Mouse (Mus musculus): Measurements from ENCODE around the gene Rhcg. TPM values are rescaled to one million over a fixed set of nuclear protein-coding genes. Genes with fewer than 3 reads are reported as not detected.

The Rhcg gene
- total RNA-seq, 2 experiments from 2014 or later: 1.7 to 12.8 TPM

- no peak for DNase-seq (ENCODE audit: low spot score in 2 of 2)
These were observed 10.7 kb downstream of the Rhcg start for GRCm38 (mm10) chr7:79606766-79607165.

- DNase-seq (ENCODE audit: low spot score in 2 of 2): no peak
These were observed 15.5 kb downstream of the Rhcg start for GRCm38 (mm10) chr7:79602006-79602405.

GRCm38 (mm10) chr7:79600122-79600521, 17.3 kb downstream of the Rhcg start:
- DNase-seq (ENCODE audit: low spot score in 2 of 2): no peak

DNA sequence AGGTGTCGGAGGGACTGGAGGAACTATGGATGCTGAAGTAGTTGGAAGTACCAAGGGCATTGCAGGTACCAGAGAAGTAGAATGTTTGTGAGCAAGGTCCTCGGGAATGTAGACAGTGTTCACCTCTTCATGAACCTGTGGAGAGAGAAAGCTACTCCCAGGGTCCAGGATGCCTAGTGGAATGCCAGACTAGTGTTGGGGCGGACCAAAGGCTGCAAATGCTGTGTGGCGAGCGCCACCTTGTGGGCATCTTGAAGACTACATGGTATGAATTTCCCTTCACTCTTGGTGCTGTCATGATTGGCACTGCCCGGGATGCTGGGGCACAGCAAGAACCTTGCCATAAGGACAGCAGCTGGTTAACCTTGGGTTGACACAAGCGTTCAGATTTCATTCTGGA, 22.6 kb downstream of the Rhcg start:
- peak; percentile 41 to 57 for DNase-seq (ENCODE audit: low spot score in 2 of 2)

GRCm38 (mm10) chr7:79591812-79592731, 25.4 kb downstream of the Rhcg start:
- DNase-seq (ENCODE audit: low spot score in 2 of 2): no peak

DNA sequence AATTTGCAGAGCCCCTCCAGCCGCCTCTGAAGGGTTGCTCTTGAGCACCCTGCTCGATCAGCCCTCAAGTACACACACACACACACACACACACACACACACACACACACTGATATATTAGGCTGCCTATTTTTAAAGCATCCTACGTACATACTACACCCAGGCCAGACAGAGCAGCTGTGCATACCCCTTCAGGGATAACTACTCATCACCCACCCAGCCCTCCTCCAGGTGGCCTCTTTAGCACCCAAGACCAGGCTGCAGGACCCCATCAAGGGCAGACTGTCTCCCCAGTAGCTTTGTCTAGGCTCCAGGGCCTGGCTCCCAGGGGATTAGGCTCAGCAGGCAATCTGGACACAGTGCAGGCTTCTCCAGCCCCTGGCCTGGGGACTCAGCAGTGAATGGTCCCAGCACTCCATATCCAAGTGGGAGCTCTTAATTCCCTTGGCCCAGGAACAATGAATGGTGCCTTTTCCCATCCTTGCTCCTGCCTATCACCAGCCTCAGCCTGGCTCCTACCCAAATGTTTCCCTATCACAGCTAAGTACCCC, 26.8 kb downstream of the Rhcg start:
- no peak for DNase-seq (ENCODE audit: low spot score in 2 of 2)

- no peak for DNase-seq (ENCODE audit: low spot score in 2 of 2)
These were observed 27.5 kb downstream of the Rhcg start for GRCm38 (mm10) chr7:79589763-79590559.

- no peak for DNase-seq (ENCODE audit: low spot score in 2 of 2)
These were observed 29.2 kb downstream of the Rhcg start for GRCm38 (mm10) chr7:79588284-79588683.

DNA sequence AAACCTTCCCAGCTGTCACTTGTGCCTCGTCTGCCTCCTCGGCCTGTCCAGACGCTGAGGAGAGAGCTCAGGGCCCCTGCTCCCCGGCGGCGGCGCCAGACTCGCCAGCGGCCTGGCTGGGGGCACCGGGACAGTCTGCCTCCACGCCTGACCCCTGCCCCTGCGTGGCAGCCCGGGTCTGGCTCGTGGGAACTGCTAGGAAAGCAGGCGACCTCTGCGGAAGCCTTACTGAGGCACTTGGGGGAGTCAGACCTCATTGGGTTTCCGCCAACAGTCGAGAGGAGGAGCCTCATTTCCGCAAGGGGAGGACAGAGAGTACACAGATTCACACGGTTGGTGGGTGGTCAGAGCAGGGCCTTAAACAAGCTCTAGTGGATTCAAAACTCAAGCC, 38.6 kb downstream of the Rhcg start:
- DNase-seq (ENCODE audit: low spot score in 2 of 2): no peak

DNA sequence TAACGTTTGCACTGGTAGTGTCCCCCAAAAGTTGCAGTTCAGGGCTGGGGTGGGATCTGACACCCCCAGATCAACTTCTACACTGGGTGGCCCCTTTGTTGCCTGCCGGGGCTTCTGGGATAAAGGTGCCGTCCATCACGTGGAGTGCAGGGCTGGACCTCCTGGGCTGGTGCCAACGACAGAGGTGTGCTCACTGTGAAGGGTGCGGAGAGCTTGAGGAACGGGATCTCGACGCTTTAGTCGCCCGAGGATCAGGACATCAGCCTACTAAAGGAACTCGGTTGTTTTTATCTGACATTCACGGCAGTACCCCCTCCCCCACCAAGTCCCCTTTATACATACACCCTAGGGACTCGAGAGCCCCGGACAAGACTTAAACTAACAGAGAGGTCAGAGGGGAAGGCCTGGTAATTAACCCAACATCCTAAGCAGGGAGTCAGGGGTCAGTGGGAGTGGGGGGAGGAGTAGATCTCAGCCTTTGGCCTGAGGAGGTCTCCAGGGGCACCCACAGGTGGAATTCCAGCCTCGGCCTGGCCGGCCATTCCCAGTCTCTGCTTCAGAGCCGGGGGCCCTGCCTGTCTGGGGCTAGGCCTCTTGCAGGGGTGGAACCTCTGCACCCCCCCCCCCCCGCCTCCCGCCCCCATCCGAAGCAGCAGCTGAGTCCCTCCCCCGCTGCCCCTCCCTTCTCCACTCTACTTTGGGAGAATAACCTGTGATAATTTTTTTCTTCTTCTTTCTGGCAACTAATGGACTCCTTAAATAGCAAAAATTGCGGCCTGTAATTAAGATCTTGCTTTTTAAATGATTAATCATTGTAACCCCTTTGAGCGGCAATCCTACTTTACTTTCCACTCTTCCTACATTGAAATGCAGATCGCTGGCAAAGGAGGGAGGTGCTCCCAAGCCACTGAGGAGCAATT, 39.3 kb downstream of the Rhcg start:
- DNase-seq (ENCODE audit: low spot score in 2 of 2): no peak

DNA sequence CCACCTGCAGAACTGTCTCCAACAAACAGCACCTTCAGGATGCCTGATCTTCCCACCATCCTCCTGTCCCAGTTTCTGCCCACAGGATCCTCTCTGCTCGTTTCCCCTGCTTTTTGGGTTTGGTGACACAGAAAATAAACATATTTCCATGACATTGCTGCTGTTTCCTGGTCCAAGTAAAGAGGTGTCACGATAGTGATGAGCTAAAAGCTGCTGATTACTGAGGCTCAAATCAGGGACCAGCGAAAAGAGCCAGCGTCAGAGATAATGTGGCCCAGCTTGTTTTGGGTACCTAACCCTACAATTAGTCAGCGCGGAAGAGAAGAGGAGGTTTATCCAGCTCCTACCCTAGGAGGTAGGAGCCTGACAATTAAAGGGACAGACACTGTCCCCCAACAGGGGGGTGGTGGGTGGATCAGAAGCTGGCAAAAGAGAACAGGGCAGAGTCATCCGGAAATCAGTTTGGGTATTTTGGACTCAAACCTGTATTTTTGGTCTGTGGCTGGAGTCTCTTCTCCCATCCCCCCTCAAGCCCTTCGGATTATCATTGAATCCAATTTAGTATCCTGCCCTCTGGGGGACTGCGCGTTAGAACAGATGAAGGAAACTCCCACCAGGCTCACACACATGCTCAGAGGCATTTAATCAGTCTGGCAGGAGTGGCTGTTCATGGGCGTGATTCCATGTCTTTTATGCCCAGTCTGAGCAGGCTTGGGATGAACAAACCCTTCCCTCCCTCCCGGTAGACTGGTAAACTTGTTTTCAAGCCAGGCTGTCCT, 40.2 kb downstream of the Rhcg start:
- no peak for DNase-seq (ENCODE audit: low spot score in 2 of 2)

GRCm38 (mm10) chr7:79576659-79577058, 40.8 kb downstream of the Rhcg start:
- peak in 1 of 2 experiments; percentile 37 for DNase-seq (ENCODE audit: low spot score in 2 of 2)

DNA sequence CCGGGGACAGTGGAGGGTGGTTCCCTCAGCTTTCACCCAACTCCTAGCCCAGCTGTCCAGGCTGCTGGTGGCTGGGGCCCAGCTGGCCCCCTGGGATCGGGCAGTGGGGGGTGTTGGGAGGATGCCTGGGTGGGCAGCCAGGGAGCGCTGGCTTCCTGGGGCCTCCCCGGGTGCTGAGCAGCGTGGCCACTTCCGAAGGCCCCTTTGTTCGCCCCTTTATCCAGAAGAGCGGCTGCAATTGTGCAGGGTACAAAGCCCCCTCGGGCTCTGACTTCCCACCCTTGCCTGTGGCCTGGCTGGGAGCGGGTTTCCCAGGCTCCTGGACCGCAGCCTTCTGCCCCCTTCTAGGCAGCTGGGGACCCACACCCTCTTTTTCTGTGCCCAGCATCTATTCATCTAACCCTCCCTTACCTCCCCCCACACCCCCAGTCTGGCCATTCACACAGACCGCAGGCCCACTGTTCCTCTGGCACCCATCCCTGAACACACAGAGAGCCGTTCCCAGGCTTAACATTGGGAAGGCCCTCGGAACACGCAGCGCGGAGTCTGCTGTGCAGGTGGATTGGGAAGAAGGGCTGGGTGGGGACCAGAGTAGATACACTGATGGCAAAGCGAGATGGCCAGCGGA, 45.2 kb downstream of the Rhcg start:
- no peak for DNase-seq (ENCODE audit: low spot score in 2 of 2)

DNA sequence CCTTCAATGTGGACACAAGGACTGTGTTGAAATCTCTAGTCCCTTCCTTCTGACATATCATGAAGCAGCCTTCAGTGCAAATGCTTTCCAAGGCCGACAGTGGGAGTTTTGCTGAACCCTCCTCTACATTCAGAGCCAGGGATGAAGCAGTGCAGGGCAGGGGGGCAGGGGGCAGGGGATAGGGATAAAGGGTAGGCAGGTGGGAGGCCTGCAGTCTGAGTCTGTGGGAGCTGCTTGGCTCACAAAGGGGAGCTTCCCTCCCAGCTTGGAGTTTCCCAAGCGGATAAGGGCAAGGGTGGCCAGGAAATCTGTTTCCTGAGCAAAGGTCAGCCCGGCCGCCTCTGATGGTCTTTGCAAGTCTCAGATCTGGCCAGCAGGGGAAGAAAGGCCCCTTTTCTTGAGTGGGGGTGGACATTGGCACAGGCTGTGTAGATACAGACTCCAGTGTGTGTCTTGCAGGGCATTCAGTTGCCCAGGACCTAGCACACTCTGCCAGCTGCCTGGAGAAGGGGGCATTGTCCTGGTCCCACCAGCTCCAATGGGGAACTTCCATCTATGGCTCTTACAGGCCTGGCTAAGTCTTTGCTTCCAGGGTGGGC, 48.4 kb downstream of the Rhcg start:
- DNase-seq (ENCODE audit: low spot score in 2 of 2): no peak

DNA sequence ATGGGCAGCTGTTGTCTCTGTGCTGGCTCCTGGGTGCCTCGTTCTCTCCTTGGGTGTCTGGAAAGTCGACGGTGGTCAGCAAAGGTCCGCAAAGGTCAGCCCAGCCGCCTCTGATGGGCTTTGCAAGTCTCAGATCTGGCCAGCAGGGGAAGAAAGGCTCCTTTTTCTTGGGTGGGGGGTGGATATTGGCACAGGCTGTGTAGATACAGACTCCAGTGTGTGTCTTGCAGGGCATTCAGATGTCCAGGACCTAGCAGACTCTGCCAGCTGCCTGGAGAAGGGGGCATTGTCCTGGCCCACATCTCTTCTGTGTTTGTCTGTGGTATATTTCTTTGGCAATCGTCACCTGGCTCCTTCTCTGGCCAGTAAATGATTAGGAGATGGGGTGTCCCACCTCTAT, 49.2 kb downstream of the Rhcg start:
- no peak for DNase-seq (ENCODE audit: low spot score in 2 of 2)

DNA sequence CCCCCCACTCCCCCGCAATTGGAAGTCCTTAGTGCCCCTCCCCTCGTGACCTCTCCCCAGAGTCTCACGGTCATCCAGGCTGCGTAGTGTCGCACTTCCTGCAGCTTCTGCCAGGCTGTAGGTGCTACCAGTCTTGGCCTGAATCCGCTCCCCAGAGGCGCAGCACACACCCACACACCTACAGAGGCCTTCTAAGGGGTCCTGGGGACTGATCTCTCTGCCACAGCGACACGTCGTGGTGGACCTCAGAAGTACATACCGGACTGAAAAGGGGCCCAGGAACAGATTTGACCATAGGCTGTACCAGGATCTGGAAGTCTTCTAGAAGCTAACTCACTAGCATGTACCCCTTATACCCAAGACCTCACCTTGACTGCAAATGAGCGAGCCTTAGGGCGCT, 53.8 kb downstream of the Rhcg start:
- no peak for DNase-seq (ENCODE audit: low spot score in 2 of 2)

DNA sequence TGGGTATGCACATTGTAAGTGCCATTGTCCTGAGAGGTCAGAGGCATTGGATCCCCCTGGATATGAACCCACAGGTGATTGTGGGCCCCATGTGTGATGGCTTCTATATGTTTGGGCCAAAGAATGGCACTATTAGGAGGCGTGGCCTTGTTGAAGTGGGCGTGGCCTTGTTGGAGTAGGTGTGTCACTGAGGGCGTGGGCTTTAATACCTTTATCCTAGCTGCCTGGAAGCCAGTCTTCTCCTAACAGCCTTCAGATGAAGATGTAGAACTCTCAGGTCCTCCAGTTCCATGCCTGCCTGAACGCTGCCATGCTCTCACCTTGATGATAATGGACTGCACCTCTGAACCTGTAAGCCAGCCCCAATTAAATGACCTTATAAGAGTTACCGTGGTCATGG, 55.1 kb downstream of the Rhcg start:
- DNase-seq (ENCODE audit: low spot score in 2 of 2): no peak

DNA sequence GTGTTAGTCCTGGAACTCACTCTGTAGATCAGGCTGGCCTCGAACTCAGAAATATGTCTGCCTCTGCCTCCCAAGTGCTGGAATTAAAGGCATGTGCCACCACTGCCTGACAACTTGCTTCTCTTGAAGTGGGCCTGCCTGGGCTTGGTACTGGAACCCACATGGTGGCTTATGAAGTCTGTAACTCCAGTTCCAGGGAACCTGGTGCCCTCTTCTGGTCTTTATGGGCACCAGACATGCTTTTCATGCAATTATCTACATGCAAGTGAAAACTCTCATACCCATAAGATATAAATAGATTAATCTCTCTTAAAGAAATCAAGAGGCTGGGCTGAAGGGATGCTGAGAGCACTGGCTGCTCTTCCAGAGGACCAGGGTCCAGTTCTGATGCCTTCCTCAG, 58.8 kb downstream of the Rhcg start:
- DNase-seq (ENCODE audit: low spot score in 2 of 2): no peak

DNA sequence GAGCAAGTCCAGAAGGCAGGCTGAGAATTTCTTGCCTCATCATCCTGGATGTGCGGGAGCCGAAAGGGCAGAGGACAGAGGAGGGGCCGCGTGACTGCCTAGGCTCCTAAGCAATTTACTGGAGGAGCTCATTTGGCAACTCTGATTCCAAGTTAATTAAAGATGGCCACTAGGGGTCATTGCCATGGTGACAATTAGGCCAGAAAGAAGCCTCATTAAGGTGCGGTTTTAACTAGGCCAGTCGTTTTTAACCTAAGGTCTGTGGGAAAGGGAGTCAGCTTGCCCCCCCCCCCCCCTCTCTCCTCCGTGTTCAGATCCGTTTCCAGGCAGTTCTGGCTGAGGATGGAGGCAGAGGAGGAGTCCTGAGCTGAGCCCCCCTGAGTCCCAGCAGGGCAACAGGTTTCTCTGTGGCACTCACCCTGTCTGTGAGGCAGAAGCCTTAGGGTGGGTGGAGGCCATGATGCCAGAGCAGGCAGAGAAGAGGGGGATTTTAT, 59.7 kb downstream of the Rhcg start:
- DNase-seq (ENCODE audit: low spot score in 2 of 2): no peak

Measured in adrenal gland, postnatal 4 days (tissue).